Mouse (Mus musculus) heart, embryonic 12.5 days (tissue): ENCODE measurements at regions not wholly inside any gene's neighbourhood (a gene's known extent, or its start where the extent isn't known, plus 50 kb on each side); places are given as distances from the start of the nearest gene placed in this dataset.

Experiments used
- ATAC-seq: fragments of 200-750 bp; cut with Nextera tagmentation; 2 replicates; pipeline ENCODE4 v1.8.0; 2017; ENCODE audit warnings: moderate TSS enrichment, moderate library complexity; ENCODE audit not compliant: insufficient number of reproducible peaks, low FRiP score
- H3K27ac ChIP-seq: fragments of 300-500 bp; sonication (generic); 2 replicates; pipeline ENCODE4 v1.5.1; 2016; ENCODE audit warnings: mild to moderate bottlenecking, moderate library complexity; ENCODE audit not compliant: poor library complexity, severe bottlenecking
- H3K27me3 ChIP-seq: fragments of 300-500 bp; sonication (generic); replicated peaks from 2 replicates; pipeline ENCODE4 v1.6.1; 2016; ENCODE audit warnings: mild to moderate bottlenecking, moderate library complexity
- H3K36me3 ChIP-seq: fragments of 300-500 bp; sonication (generic); 2 replicates; pipeline ENCODE4 v1.6.1; 2016; ENCODE audit warnings: mild to moderate bottlenecking, moderate library complexity
- H3K4me1 ChIP-seq: fragments of 300-500 bp; sonication (generic); replicated peaks from 2 replicates; pipeline ENCODE4 v1.6.1; 2016; ENCODE audit warnings: mild to moderate bottlenecking
- H3K4me2 ChIP-seq: fragments of 300-500 bp; sonication (generic); 2 replicates; pipeline ENCODE4 v1.6.1; 2016; ENCODE audit warnings: mild to moderate bottlenecking, moderate library complexity
- H3K4me3 ChIP-seq: fragments of 300-500 bp; sonication (generic); 2 replicates; pipeline ENCODE4 v1.5.1; 2016; ENCODE audit warnings: mild to moderate bottlenecking
- H3K9ac ChIP-seq: fragments of 300-500 bp; sonication (generic); 2 replicates; pipeline ENCODE4 v1.6.1; 2016; ENCODE audit warnings: mild to moderate bottlenecking, moderate library complexity
- H3K9me3 ChIP-seq: fragments of 300-500 bp; sonication (generic); replicated peaks from 2 replicates; pipeline ENCODE4 v1.6.1; 2016; ENCODE audit warnings: mild to moderate bottlenecking, moderate library complexity
- WGBS: fragments of 180-500 bp; shearing (Covaris S2); methylation state at CpG from one replicate; pipeline ENCODE4 v1.1.7; 2016; 5-methylcytosine and 5-hydroxymethylcytosine counted together

GRCm38 (mm10) chr3:131014092-131014716 lies 96.1 kb upstream of the Lef1 start:
- ATAC-seq: no peak
- Histone ChIP-seq H3K36me3 (no peaks in the 10 kb centered on the region), H3K27me3 (no peaks in the 10 kb centered on the region), H3K27ac (no peak overlapping the region), H3K9me3 (no peaks in the 10 kb centered on the region), H3K9ac (no peak overlapping the region), H3K4me3 (no peak overlapping the region), H3K4me1 (peaks cover 6% of the 10 kb centered on the region), H3K4me2 (no peak overlapping the region)
- 76% methylated on average over 12 of the region's 12 CpGs for WGBS

- H3K4me3 ChIP-seq: no peak overlapping the region
- no peak for ATAC-seq
- H3K4me2 ChIP-seq: no peak overlapping the region
- no peaks in the 10 kb centered on the region for H3K27me3 ChIP-seq
- WGBS: 85% methylated on average over 13 of the region's 13 CpGs
- H3K36me3 ChIP-seq: no peaks in the 10 kb centered on the region
- no peaks in the 10 kb centered on the region for H3K4me1 ChIP-seq
- no peak overlapping the region for H3K27ac ChIP-seq
- no peak overlapping the region for H3K9ac ChIP-seq
- no peaks in the 10 kb centered on the region for H3K9me3 ChIP-seq
These were observed 109.6 kb upstream of the Lef1 start for GRCm38 (mm10) chr3:131000701-131001100.

GRCm38 (mm10) chr3:131000252-131000651 lies 110.0 kb upstream of the Lef1 start:
- H3K4me3 ChIP-seq: no peak overlapping the region
- H3K27ac ChIP-seq: no peak overlapping the region
- no peaks in the 10 kb centered on the region for H3K36me3 ChIP-seq
- no peaks in the 10 kb centered on the region for H3K9me3 ChIP-seq
- 84% methylated on average over 3 of the region's 3 CpGs for WGBS
- no peak overlapping the region for H3K9ac ChIP-seq
- no peak for ATAC-seq
- H3K27me3 ChIP-seq: no peaks in the 10 kb centered on the region
- H3K4me1 ChIP-seq: no peaks in the 10 kb centered on the region
- no peak overlapping the region for H3K4me2 ChIP-seq

- Histone ChIP-seq H3K27me3 (no peaks in the 10 kb centered on the region), H3K4me3 (no peak overlapping the region), H3K4me1 (no peaks in the 10 kb centered on the region), H3K27ac (no peak overlapping the region), H3K9ac (no peak overlapping the region), H3K9me3 (no peaks in the 10 kb centered on the region), H3K4me2 (no peak overlapping the region), H3K36me3 (no peaks in the 10 kb centered on the region)
- no peak for ATAC-seq
- WGBS: 77% methylated on average over 6 of the region's 6 CpGs
These were observed 110.5 kb upstream of the Lef1 start for GRCm38 (mm10) chr3:130999818-131000217.

GRCm38 (mm10) chr3:130998433-130998832 lies 111.8 kb upstream of the Lef1 start:
- 77% methylated on average over 8 of the region's 10 CpGs for WGBS
- Histone ChIP-seq H3K4me2 (no peak overlapping the region), H3K9me3 (no peaks in the 10 kb centered on the region), H3K36me3 (no peaks in the 10 kb centered on the region), H3K9ac (no peak overlapping the region), H3K27me3 (no peaks in the 10 kb centered on the region), H3K4me1 (no peaks in the 10 kb centered on the region), H3K27ac (no peak overlapping the region), H3K4me3 (no peak overlapping the region)
- no peak for ATAC-seq

- no peaks in the 10 kb centered on the region for H3K9me3 ChIP-seq
- no peak overlapping the region for H3K27ac ChIP-seq
- H3K4me2 ChIP-seq: no peak overlapping the region
- no peak overlapping the region for H3K9ac ChIP-seq
- H3K36me3 ChIP-seq: no peaks in the 10 kb centered on the region
- WGBS: 58% methylated on average over 11 of the region's 11 CpGs
- no peaks in the 10 kb centered on the region for H3K4me1 ChIP-seq
- no peak overlapping the region for H3K4me3 ChIP-seq
- no peaks in the 10 kb centered on the region for H3K27me3 ChIP-seq
- no peak for ATAC-seq
These were observed 113.5 kb upstream of the Lef1 start for GRCm38 (mm10) chr3:130996786-130997185.

GRCm38 (mm10) chr3:130991971-130992370 lies 118.3 kb upstream of the Lef1 start:
- no peak overlapping the region for H3K4me3 ChIP-seq
- 73% methylated on average over 9 of the region's 9 CpGs for WGBS

GRCm38 (mm10) chr3:130986708-130987107 lies 123.6 kb upstream of the Lef1 start:
- no peak for ATAC-seq
- Histone ChIP-seq H3K27me3 (no peaks in the 10 kb centered on the region), H3K4me1 (no peaks in the 10 kb centered on the region), H3K4me3 (no peak overlapping the region), H3K9me3 (peaks cover 8% of the 10 kb centered on the region; the same call in 1 of the 2 replicates), H3K9ac (no peak overlapping the region), H3K27ac (no peak overlapping the region), H3K4me2 (no peak overlapping the region), H3K36me3 (no peaks in the 10 kb centered on the region)
- 82% methylated on average over 2 of the region's 2 CpGs for WGBS

More at GRCm38 (mm10) chr3:130991971-130992370, 118.3 kb upstream of the Lef1 start:
- Histone ChIP-seq H3K4me1 (no peaks in the 10 kb centered on the region), H3K27ac (no peak overlapping the region), H3K27me3 (no peaks in the 10 kb centered on the region), H3K4me2 (no peak overlapping the region), H3K36me3 (no peaks in the 10 kb centered on the region), H3K9ac (no peak overlapping the region), H3K9me3 (peaks cover 8% of the 10 kb centered on the region; the same call in 1 of the 2 replicates)
- no peak for ATAC-seq

GRCm38 (mm10) chr3:130986101-130986500 lies 124.2 kb upstream of the Lef1 start:
- H3K4me2 ChIP-seq: no peak overlapping the region
- peaks cover 8% of the 10 kb centered on the region; the same call in 1 of the 2 replicates for H3K9me3 ChIP-seq
- no peak for ATAC-seq

GRCm38 (mm10) chr3:130981566-130981965 lies 128.7 kb upstream of the Lef1 start:
- Histone ChIP-seq H3K36me3 (no peaks in the 10 kb centered on the region), H3K9me3 (no peaks in the 10 kb centered on the region), H3K4me1 (peaks cover 18% of the 10 kb centered on the region), H3K27me3 (no peaks in the 10 kb centered on the region), H3K9ac (no peak overlapping the region), H3K4me3 (no peak overlapping the region), H3K27ac (no peak overlapping the region), H3K4me2 (no peak overlapping the region)
- ATAC-seq: no peak

More at GRCm38 (mm10) chr3:130986101-130986500, 124.2 kb upstream of the Lef1 start:
- Histone ChIP-seq H3K4me1 (no peaks in the 10 kb centered on the region), H3K27me3 (no peaks in the 10 kb centered on the region), H3K27ac (no peak overlapping the region), H3K9ac (no peak overlapping the region), H3K36me3 (no peaks in the 10 kb centered on the region), H3K4me3 (no peak overlapping the region)
- 80% methylated on average over 2 of the region's 2 CpGs for WGBS

- Histone ChIP-seq H3K9ac (no peak overlapping the region), H3K9me3 (no peaks in the 10 kb centered on the region), H3K27me3 (no peaks in the 10 kb centered on the region), H3K4me1 (peaks cover 27% of the 10 kb centered on the region), H3K36me3 (no peaks in the 10 kb centered on the region), H3K4me3 (no peak overlapping the region), H3K27ac (no peak overlapping the region), H3K4me2 (peak overlapping the region; percentile 41)
- 0 out of 2 replicates have a peak, but pooled peaks have one; percentile 29 for ATAC-seq
- WGBS: 45% methylated on average over 14 of the region's 14 CpGs
These were observed 131.2 kb upstream of the Lef1 start for GRCm38 (mm10) chr3:130978986-130979642.
